Mouse (Mus musculus): ENCODE results near the gene Atg2a. TPM values are rescaled to one million over a fixed set of nuclear protein-coding genes. Genes with fewer than 3 reads are reported as not detected.
A peak's percentile ranks its signal among the peaks of the same experiment; 100 is the strongest.

Atg2a gene
- polyA plus RNA-seq, 1 experiment from 2014 or later = 11.1 TPM

GRCm38 (mm10) chr19:6291117-6291781, 49.8 kb downstream of the Atg2a start:
- H3K27me3 ChIP-seq (replicated peaks; ENCODE audit: control insufficient read depth, insufficient read depth, low read length) = no peaks in the 10 kb centered on the region
- ATAC-seq (ENCODE audit: low read depth) (no peak), DNase-seq (ENCODE audit: low spot score) (no peak)
- 64% methylated on average over 6 of the region's 10 CpGs for WGBS
- peak overlapping the region; percentile 39; the same call in 1 of the 2 replicates for H3K27ac ChIP-seq (replicated peaks; ENCODE audit: low read depth, low read length)
- no peaks in the 10 kb centered on the region for H3K4me1 ChIP-seq (ENCODE audit: control insufficient read depth, insufficient read depth, low read length)
- no peaks in the 10 kb centered on the region for H3K9me3 ChIP-seq (ENCODE audit: control insufficient read depth, low read length)
- no peak overlapping the region for H3K4me2 ChIP-seq (ENCODE audit: low read depth, low read length)
- no peak overlapping the region for H3K9ac ChIP-seq (ENCODE audit: low read depth, low read length)
- H3K4me3 ChIP-seq (ENCODE audit: low read depth, low read length) = no peak overlapping the region
- H3K36me3 ChIP-seq (ENCODE audit: control insufficient read depth, insufficient read depth, low read length) = peaks cover 62% of the 10 kb centered on the region

DNA sequence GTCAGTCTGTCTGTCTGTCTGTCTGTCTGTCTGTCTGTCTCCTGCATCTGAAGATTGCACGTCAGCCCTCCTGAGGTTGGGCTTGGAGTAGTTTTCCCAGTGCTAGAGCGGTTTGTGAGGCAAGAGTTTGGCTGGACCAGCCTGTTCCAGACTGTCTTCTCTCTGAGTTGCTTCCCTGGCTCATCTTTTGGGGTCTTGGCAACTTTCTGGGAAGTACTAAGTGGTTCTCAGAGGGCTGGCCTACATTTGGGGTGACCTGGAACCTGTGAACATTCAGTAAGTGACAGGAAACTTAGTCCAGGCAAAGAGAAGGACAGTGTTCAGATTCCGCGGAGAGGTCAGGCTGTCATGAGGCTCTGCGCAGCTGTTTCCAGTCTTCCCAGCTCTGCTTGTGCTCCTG, 50.8 kb downstream of the Atg2a start:
- H3K4me2 ChIP-seq (ENCODE audit: low read depth, low read length) = no peak overlapping the region
- H3K4me1 ChIP-seq (ENCODE audit: control insufficient read depth, insufficient read depth, low read length) = no peaks in the 10 kb centered on the region
- H3K27me3 ChIP-seq (replicated peaks; ENCODE audit: control insufficient read depth, insufficient read depth, low read length) = no peaks in the 10 kb centered on the region
- 82% methylated on average over 5 of the region's 5 CpGs for WGBS
- no peaks in the 10 kb centered on the region for H3K9me3 ChIP-seq (ENCODE audit: control insufficient read depth, low read length)
- H3K4me3 ChIP-seq (ENCODE audit: low read depth, low read length) = no peak overlapping the region
- ATAC-seq (ENCODE audit: low read depth) (no peak), DNase-seq (ENCODE audit: low spot score) (no peak)
- peaks cover 69% of the 10 kb centered on the region for H3K36me3 ChIP-seq (ENCODE audit: control insufficient read depth, insufficient read depth, low read length)
- no peak overlapping the region for H3K9ac ChIP-seq (ENCODE audit: low read depth, low read length)
- no peak overlapping the region for H3K27ac ChIP-seq (replicated peaks; ENCODE audit: low read depth, low read length)

DNA sequence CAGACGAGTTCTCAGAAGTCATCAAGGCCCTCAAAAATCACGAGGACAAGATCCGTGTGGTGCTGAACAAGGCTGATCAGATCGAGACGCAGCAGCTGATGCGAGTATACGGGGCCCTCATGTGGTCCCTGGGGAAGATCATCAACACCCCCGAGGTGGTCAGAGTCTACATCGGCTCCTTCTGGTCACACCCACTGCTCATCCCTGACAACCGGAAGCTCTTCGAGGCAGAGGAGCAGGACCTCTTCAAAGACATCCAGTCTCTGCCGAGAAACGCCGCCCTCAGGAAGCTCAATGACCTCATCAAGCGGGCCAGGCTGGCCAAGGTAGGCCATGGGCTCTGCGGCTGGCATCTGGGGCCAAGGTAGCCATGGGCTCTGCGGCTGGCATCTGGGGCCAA, 52.8 kb downstream of the Atg2a start:
- Histone ChIP-seq H3K4me3 (ENCODE audit: low read depth, low read length) (no peak overlapping the region), H3K9ac (ENCODE audit: low read depth, low read length) (no peak overlapping the region), H3K27me3 (replicated peaks; ENCODE audit: control insufficient read depth, insufficient read depth, low read length) (no peaks in the 10 kb centered on the region), H3K4me1 (ENCODE audit: control insufficient read depth, insufficient read depth, low read length) (no peaks in the 10 kb centered on the region), H3K4me2 (ENCODE audit: low read depth, low read length) (no peak overlapping the region), H3K36me3 (ENCODE audit: control insufficient read depth, insufficient read depth, low read length) (peaks cover 83% of the 10 kb centered on the region), H3K27ac (replicated peaks; ENCODE audit: low read depth, low read length) (no peak overlapping the region), H3K9me3 (ENCODE audit: control insufficient read depth, low read length) (no peaks in the 10 kb centered on the region)
- ATAC-seq (ENCODE audit: low read depth) = no peak
- 91% methylated on average over 17 of the region's 17 CpGs for WGBS
- DNase-seq (ENCODE audit: low spot score) = no peak

- H3K4me1 ChIP-seq (ENCODE audit: control insufficient read depth, insufficient read depth, low read length) = no peaks in the 10 kb centered on the region
- DNase-seq (ENCODE audit: low spot score) (no peak), ATAC-seq (ENCODE audit: low read depth) (no peak)
- no peak overlapping the region for H3K4me2 ChIP-seq (ENCODE audit: low read depth, low read length)
- 85% methylated on average over 5 of the region's 5 CpGs for WGBS
- no peak overlapping the region for H3K4me3 ChIP-seq (ENCODE audit: low read depth, low read length)
- H3K36me3 ChIP-seq (ENCODE audit: control insufficient read depth, insufficient read depth, low read length) = peaks cover 76% of the 10 kb centered on the region
- no peak overlapping the region for H3K27ac ChIP-seq (replicated peaks; ENCODE audit: low read depth, low read length)
- H3K9ac ChIP-seq (ENCODE audit: low read depth, low read length) = no peak overlapping the region
- no peaks in the 10 kb centered on the region for H3K27me3 ChIP-seq (replicated peaks; ENCODE audit: control insufficient read depth, insufficient read depth, low read length)
- no peaks in the 10 kb centered on the region for H3K9me3 ChIP-seq (ENCODE audit: control insufficient read depth, low read length)
Observed at GRCm38 (mm10) chr19:6296551-6297210, 55.2 kb downstream of the Atg2a start.

GRCm38 (mm10) chr19:6297641-6298040, 56.2 kb downstream of the Atg2a start:
- no peaks in the 10 kb centered on the region for H3K27me3 ChIP-seq (replicated peaks; ENCODE audit: control insufficient read depth, insufficient read depth, low read length)
- WGBS = 90% methylated on average over 9 of the region's 9 CpGs
- no peak overlapping the region for H3K9ac ChIP-seq (ENCODE audit: low read depth, low read length)
- no peak for ATAC-seq (ENCODE audit: low read depth)
- no peaks in the 10 kb centered on the region for H3K4me1 ChIP-seq (ENCODE audit: control insufficient read depth, insufficient read depth, low read length)
- H3K9me3 ChIP-seq (ENCODE audit: control insufficient read depth, low read length) = no peaks in the 10 kb centered on the region
- no peak overlapping the region for H3K4me3 ChIP-seq (ENCODE audit: low read depth, low read length)
- no peak overlapping the region for H3K27ac ChIP-seq (replicated peaks; ENCODE audit: low read depth, low read length)
- H3K4me2 ChIP-seq (ENCODE audit: low read depth, low read length) = no peak overlapping the region
- peaks cover 70% of the 10 kb centered on the region for H3K36me3 ChIP-seq (ENCODE audit: control insufficient read depth, insufficient read depth, low read length)
- DNase-seq (ENCODE audit: low spot score) = no peak

DNA sequence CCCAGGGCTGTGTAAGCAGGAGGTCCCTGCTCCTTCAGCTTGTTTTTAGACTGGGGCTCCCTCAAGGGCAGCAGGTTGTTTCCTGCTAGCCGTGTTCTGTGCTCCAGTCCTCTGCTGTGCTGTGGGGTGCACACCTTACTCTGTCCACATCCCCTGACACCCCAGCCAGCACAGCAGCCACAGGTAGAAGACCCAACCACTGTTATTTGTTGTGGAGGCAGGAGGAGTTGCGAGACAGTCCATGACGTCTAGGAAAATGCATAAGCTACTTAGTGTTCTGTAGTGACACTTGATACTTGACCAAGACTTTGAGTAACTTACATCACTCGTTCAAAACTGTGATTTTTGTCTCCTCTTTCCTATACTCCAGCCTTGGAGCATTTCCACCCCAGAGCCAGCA, 57.5 kb downstream of the Atg2a start:
- 0 out of 2 replicates have a peak, but pooled peaks cover 4% of the 10 kb centered on the region for H3K4me1 ChIP-seq (ENCODE audit: control insufficient read depth, insufficient read depth, low read length)
- H3K36me3 ChIP-seq (ENCODE audit: control insufficient read depth, insufficient read depth, low read length) = peaks cover 59% of the 10 kb centered on the region
- no peak overlapping the region for H3K27ac ChIP-seq (replicated peaks; ENCODE audit: low read depth, low read length)
- no peaks in the 10 kb centered on the region for H3K9me3 ChIP-seq (ENCODE audit: control insufficient read depth, low read length)
- DNase-seq (ENCODE audit: low spot score) (no peak), ATAC-seq (ENCODE audit: low read depth) (no peak)
- no peak overlapping the region for H3K9ac ChIP-seq (ENCODE audit: low read depth, low read length)
- H3K4me3 ChIP-seq (ENCODE audit: low read depth, low read length) = no peak overlapping the region
- H3K27me3 ChIP-seq (replicated peaks; ENCODE audit: control insufficient read depth, insufficient read depth, low read length) = no peaks in the 10 kb centered on the region
- 68% methylated on average over 4 of the region's 4 CpGs for WGBS
- H3K4me2 ChIP-seq (ENCODE audit: low read depth, low read length) = no peak overlapping the region

DNA sequence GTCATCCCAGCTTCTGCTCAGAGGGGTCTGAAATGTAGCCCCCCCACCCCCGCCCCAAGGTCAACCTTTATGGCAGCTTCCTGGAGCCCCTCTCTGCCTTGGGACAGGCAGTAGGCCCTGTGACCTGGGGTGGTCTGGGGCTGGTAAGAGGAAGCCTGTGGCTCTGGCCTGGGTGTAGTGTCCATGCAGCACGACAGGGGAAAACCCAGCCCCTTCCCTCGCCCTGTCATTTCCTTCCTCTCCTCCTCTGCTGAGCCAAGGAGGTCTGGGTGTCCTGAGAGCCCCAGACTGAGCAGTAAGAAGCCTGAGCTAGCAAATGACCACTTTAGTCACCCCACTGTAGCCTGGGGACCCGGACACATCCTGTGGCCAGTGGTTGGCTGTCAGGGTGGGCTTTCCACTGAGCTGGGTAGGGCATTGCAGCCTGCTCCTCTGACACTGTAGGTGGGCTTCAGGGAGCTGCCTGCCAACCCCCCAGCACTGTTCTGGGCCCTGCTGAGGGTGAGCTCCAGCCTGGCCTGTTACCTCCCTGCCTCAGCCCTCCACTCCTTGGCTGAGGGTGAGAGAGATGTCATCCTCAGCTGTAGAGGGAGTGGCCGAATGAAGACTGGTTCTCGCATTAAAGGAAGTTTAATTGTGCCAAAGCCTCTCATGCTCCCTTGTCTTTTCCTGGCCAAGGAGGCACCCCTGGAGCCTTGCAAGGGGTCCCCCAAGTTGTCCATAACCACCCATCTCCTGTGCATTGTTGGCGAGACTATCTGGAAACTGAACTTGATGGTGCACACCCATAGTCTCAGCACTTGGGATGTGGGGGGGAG, 58.2 kb downstream of the Atg2a start:
- ATAC-seq (ENCODE audit: low read depth) (no peak), DNase-seq (ENCODE audit: low spot score) (no peak)
- H3K36me3 ChIP-seq (ENCODE audit: control insufficient read depth, insufficient read depth, low read length) = peaks cover 53% of the 10 kb centered on the region
- 92% methylated on average over 5 of the region's 7 CpGs for WGBS
- no peak overlapping the region for H3K4me3 ChIP-seq (ENCODE audit: low read depth, low read length)
- H3K4me1 ChIP-seq (ENCODE audit: control insufficient read depth, insufficient read depth, low read length) = 0 out of 2 replicates have a peak, but pooled peaks cover 4% of the 10 kb centered on the region
- H3K27me3 ChIP-seq (replicated peaks; ENCODE audit: control insufficient read depth, insufficient read depth, low read length) = no peaks in the 10 kb centered on the region
- H3K9ac ChIP-seq (ENCODE audit: low read depth, low read length) = no peak overlapping the region
- no peak overlapping the region for H3K4me2 ChIP-seq (ENCODE audit: low read depth, low read length)
- peak overlapping the region; percentile 44; the same call in 1 of the 2 replicates for H3K27ac ChIP-seq (replicated peaks; ENCODE audit: low read depth, low read length)
- no peaks in the 10 kb centered on the region for H3K9me3 ChIP-seq (ENCODE audit: control insufficient read depth, low read length)

DNA sequence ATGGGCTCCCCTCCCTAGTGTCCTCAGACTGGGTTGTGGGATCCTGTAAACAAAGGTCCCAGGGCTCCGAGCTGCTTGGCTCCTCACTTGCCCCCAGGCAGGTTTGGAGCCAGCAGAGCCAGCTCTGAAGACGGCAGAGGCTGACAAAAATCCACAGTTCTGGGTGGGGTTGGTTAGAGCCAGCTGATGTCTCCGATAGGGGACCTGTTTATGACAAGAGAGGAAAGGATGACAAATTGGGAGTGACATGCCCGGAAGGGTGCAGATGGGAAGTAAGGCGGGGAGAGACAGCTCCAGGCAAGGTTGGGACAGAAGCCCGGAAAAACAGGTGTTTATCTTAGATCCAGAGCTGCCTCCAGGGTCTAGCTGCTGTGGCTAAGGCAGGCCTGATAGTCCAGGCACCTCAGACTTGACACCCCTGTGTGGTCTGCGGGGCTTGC, 59.0 kb downstream of the Atg2a start:
- Histone ChIP-seq H3K36me3 (ENCODE audit: control insufficient read depth, insufficient read depth, low read length) (peaks cover 45% of the 10 kb centered on the region), H3K27me3 (replicated peaks; ENCODE audit: control insufficient read depth, insufficient read depth, low read length) (no peaks in the 10 kb centered on the region), H3K4me3 (ENCODE audit: low read depth, low read length) (no peak overlapping the region), H3K4me1 (ENCODE audit: control insufficient read depth, insufficient read depth, low read length) (0 out of 2 replicates have a peak, but pooled peaks cover 4% of the 10 kb centered on the region), H3K4me2 (ENCODE audit: low read depth, low read length) (no peak overlapping the region), H3K9ac (ENCODE audit: low read depth, low read length) (no peak overlapping the region), H3K9me3 (ENCODE audit: control insufficient read depth, low read length) (no peaks in the 10 kb centered on the region), H3K27ac (replicated peaks; ENCODE audit: low read depth, low read length) (no peak overlapping the region; the same call in 1 of the 2 replicates)
- no peak for DNase-seq (ENCODE audit: low spot score)
- 59% methylated on average over 7 of the region's 7 CpGs for WGBS
- no peak for ATAC-seq (ENCODE audit: low read depth)

All from embryonic facial prominence, embryonic 14.5 days (tissue).